In the genomic region with DNA sequence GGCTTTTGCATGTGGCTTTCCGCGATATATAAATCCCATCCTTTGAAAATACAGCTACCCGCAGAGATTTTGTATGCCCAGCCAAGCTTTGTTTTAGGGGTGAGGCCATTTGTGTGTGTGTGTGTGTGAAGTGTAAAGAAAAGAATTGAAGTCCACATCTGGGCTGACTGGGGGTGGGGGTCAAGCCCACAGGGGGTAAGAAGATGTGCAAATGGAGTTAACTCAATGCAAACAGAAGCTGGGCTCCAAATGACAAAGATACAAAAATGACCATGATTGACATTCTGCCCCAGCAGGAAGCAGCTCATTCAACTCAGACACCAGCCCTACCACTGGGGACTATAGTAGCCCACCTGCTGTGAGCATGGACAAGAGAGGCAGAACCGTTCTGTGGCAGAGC, we compare ENCODE assay signal across 21 mouse cellular contexts.
DNase-seq lines count a peak whose midpoint lies in the region; ATAC-seq and TF ChIP-seq lines count a peak whose summit lies in the region.
"Had no signal": no experiment of that assay in that cellular context is flagged by ENCODE, and none has a peak within 500 bp of the region (broad histone marks: within the 10 kb centered on the region; RNA-seq: fewer than 3 reads in every experiment).

No protein-coding gene starts in this region.

- no peak overlapping the region for H3K4me3 ChIP-seq in hindbrain, embryonic 10.5 days
- H3K4me3 ChIP-seq in hindbrain, embryonic 16.5 days (ENCODE audit: low read length): no peak overlapping the region
- H3K4me3 ChIP-seq in midbrain, embryonic 11.5 days (ENCODE audit: low read depth, low read length): no peak overlapping the region
- no peak overlapping the region for H3K4me3 ChIP-seq in midbrain, embryonic 16.5 days (ENCODE audit: low read depth, low read length)
- H3K4me3 ChIP-seq in kidney, adult 2 months (ENCODE audit: insufficient read depth, low read depth, low read length): no peak overlapping the region
- H3K4me3 ChIP-seq: embryonic facial prominence, embryonic 12.5 days; forebrain, embryonic 12.5 days; gastrocnemius, adult 2 months; heart, embryonic 12.5 days had no signal

- 8% methylated on average over 4 of the region's 4 CpGs for WGBS in hindbrain, embryonic 10.5 days
- 25% methylated on average over 4 of the region's 4 CpGs for WGBS in hindbrain, embryonic 16.5 days
- 6% methylated on average over 4 of the region's 4 CpGs for WGBS in midbrain, embryonic 11.5 days
- 12% methylated on average over 4 of the region's 4 CpGs for WGBS in midbrain, embryonic 16.5 days
- WGBS in kidney, adult 2 months: 71% methylated on average over 4 of the region's 4 CpGs

- H3K4me2 ChIP-seq in hindbrain, embryonic 16.5 days (ENCODE audit: low read length): no peak overlapping the region
- no peak overlapping the region for H3K4me2 ChIP-seq in midbrain, embryonic 11.5 days
- no peak overlapping the region for H3K4me2 ChIP-seq in midbrain, embryonic 16.5 days (ENCODE audit: low read length)
- H3K4me2 ChIP-seq: embryonic facial prominence, embryonic 12.5 days; forebrain, embryonic 12.5 days; heart, embryonic 12.5 days; hindbrain, embryonic 14.5 days had no signal

- peak overlapping the region; percentile 79 for H3K27ac ChIP-seq in hindbrain, embryonic 10.5 days
- no peak overlapping the region for H3K27ac ChIP-seq in hindbrain, embryonic 16.5 days (ENCODE audit: low read depth, low read length)
- H3K27ac ChIP-seq in midbrain, embryonic 11.5 days (ENCODE audit: low read depth, low read length): no peak overlapping the region
- H3K27ac ChIP-seq in midbrain, embryonic 16.5 days (ENCODE audit: low read length): no peak overlapping the region
- H3K27ac ChIP-seq in kidney, adult 2 months (ENCODE audit: insufficient read depth, low read depth, low read length): no peak overlapping the region
- H3K27ac ChIP-seq: embryonic facial prominence, embryonic 12.5 days; forebrain, embryonic 12.5 days; gastrocnemius, adult 2 months had no signal

- peak; percentile 52 for DNase-seq in hindbrain, embryonic 10.5 days (ENCODE audit: low spot score)
- peak; percentile 91 for DNase-seq in midbrain, embryonic 11.5 days (ENCODE audit: low spot score, missing footprints)
- peak; percentile 25 for DNase-seq in R1 (ENCODE audit: low read depth, low spot score)
- DNase-seq in embryo, embryonic 10.5 days (ENCODE audit: low spot score): peak; percentile 12
- DNase-seq in left cerebral cortex, postnatal 36 days (ENCODE audit: low spot score in 2 of 2): no peak
- DNase-seq in kidney, adult 2 months: no peak
- DNase-seq: adrenal gland, adult 8-10 months; cerebellum, adult 11-12 months; cerebellum, adult 9-10 months; gastrocnemius, adult 2 months; gastrocnemius, postnatal 25 days had no signal

- no peaks in the 10 kb centered on the region for H3K36me3 ChIP-seq in hindbrain, embryonic 10.5 days
- no peaks in the 10 kb centered on the region for H3K36me3 ChIP-seq in hindbrain, embryonic 16.5 days (ENCODE audit: control insufficient read depth, insufficient read depth, low read length)
- no peaks in the 10 kb centered on the region for H3K36me3 ChIP-seq in midbrain, embryonic 11.5 days (ENCODE audit: control insufficient read depth, insufficient read depth, low read length)
- H3K36me3 ChIP-seq in midbrain, embryonic 16.5 days (ENCODE audit: control insufficient read depth, insufficient read depth, low read length): no peaks in the 10 kb centered on the region
- H3K36me3 ChIP-seq in kidney, adult 2 months (ENCODE audit: control insufficient read depth, insufficient read depth, low read length): no peaks in the 10 kb centered on the region
- H3K36me3 ChIP-seq: embryonic facial prominence, embryonic 12.5 days; forebrain, embryonic 12.5 days; heart, embryonic 12.5 days had no signal

- no peak for ATAC-seq in hindbrain, embryonic 16.5 days
- peak; percentile 52; the same call in 1 of the 2 replicates for ATAC-seq in midbrain, embryonic 11.5 days (ENCODE audit: low FRiP score)
- no peak for ATAC-seq in midbrain, embryonic 16.5 days
- ATAC-seq: inflammation-experienced regulatory T-cells, adult 6 months; intestine, postnatal 0 days; Patski had no signal

- TF ChIP-seq CTCF in kidney, adult 2 months (conservative IDR thresholded peaks at IDR 0.05; ENCODE audit: insufficient read depth, insufficient read length, low read depth, low read length): no peak

- H3K27me3 ChIP-seq in hindbrain, embryonic 10.5 days (ENCODE audit: insufficient read depth, poor library complexity, severe bottlenecking): peaks cover 37% of the 10 kb centered on the region
- no peaks in the 10 kb centered on the region for H3K27me3 ChIP-seq in hindbrain, embryonic 16.5 days (replicated peaks; ENCODE audit: control insufficient read depth, insufficient read depth, low read length)
- H3K27me3 ChIP-seq in midbrain, embryonic 11.5 days (ENCODE audit: control insufficient read depth, insufficient read depth, low read length): no peaks in the 10 kb centered on the region; the same call in 1 of the 2 replicates
- H3K27me3 ChIP-seq in midbrain, embryonic 16.5 days (ENCODE audit: control insufficient read depth, insufficient read depth, low read depth, low read length): no peaks in the 10 kb centered on the region; the same call in 1 of the 2 replicates
- no peaks in the 10 kb centered on the region for H3K27me3 ChIP-seq in kidney, adult 2 months (replicated peaks; ENCODE audit: control insufficient read depth, insufficient read depth, low read length)

- no peaks in the 10 kb centered on the region for H3K9me3 ChIP-seq in hindbrain, embryonic 10.5 days
- H3K9me3 ChIP-seq in hindbrain, embryonic 16.5 days (ENCODE audit: control insufficient read depth, low read length): no peaks in the 10 kb centered on the region
- no peaks in the 10 kb centered on the region for H3K9me3 ChIP-seq in midbrain, embryonic 11.5 days (ENCODE audit: control insufficient read depth, low read length)
- H3K9me3 ChIP-seq in midbrain, embryonic 16.5 days (replicated peaks; ENCODE audit: control insufficient read depth, low read length, poor library complexity, severe bottlenecking): no peaks in the 10 kb centered on the region
- H3K9me3 ChIP-seq: embryonic facial prominence, embryonic 12.5 days; forebrain, embryonic 12.5 days; heart, embryonic 12.5 days had no signal

- peaks cover 46% of the 10 kb centered on the region for H3K4me1 ChIP-seq in hindbrain, embryonic 10.5 days (replicated peaks)
- peaks cover 7% of the 10 kb centered on the region for H3K4me1 ChIP-seq in hindbrain, embryonic 16.5 days (ENCODE audit: control insufficient read depth, insufficient read depth, low read depth, low read length)
- H3K4me1 ChIP-seq in midbrain, embryonic 11.5 days (ENCODE audit: control insufficient read depth, insufficient read depth, low read length): peaks cover 23% of the 10 kb centered on the region
- peaks cover 16% of the 10 kb centered on the region; the same call in 1 of the 2 replicates for H3K4me1 ChIP-seq in midbrain, embryonic 16.5 days (ENCODE audit: control insufficient read depth, insufficient read depth, low read length)
- no peaks in the 10 kb centered on the region for H3K4me1 ChIP-seq in kidney, adult 2 months (ENCODE audit: control insufficient read depth, insufficient read depth, low read length)
- H3K4me1 ChIP-seq: embryonic facial prominence, embryonic 12.5 days; heart, embryonic 12.5 days had no signal

- intact Hi-C loops in left cerebral cortex, postnatal 36 days (cut with DNase I): loop anchor here (2.0 kb wide), 1 partner anchor 35 kb away; no protein-coding TSS in a partner anchor

- no peak for TF ChIP-seq POLR2A in kidney, adult 2 months (IDR thresholded peaks at IDR 0.05; ENCODE audit: low read depth, low read length)

- H3K9ac ChIP-seq in hindbrain, embryonic 16.5 days (ENCODE audit: low read depth, low read length): no peak overlapping the region
- H3K9ac ChIP-seq in midbrain, embryonic 11.5 days (ENCODE audit: low read length): no peak overlapping the region
- no peak overlapping the region for H3K9ac ChIP-seq in midbrain, embryonic 16.5 days (ENCODE audit: low read depth, low read length)
- H3K9ac ChIP-seq: embryonic facial prominence, embryonic 12.5 days; forebrain, embryonic 12.5 days; forebrain, postnatal 0 days; heart, embryonic 12.5 days had no signal

Comparison
In these comparisons a context has a peak if more than half of its experiments do, and no peak if none do; other contexts are left out.
1. DNase-seq: peak in hindbrain, embryonic 10.5 days (single experiment), midbrain, embryonic 11.5 days (single experiment), R1 (single experiment) and embryo, embryonic 10.5 days (single experiment); none in left cerebral cortex, postnatal 36 days (0 of 2) and kidney, adult 2 months (single experiment).